Mouse (Mus musculus) forebrain, embryonic 13.5 days (tissue): ENCODE data around the gene Zfp991. TPM values are rescaled to one million over a fixed set of nuclear protein-coding genes. Genes with fewer than 3 reads are reported as not detected.
"Not testable (repeated sequence)": the region's sequence is repeated elsewhere in the genome, so short reads cannot be mapped to it uniquely, and the experiment has no call there.

Experiments
- ATAC-seq: fragments of 200-750 bp; cut with Nextera tagmentation; 2 replicates; pipeline ENCODE4 v1.8.0; 2017
- H3K27ac ChIP-seq: fragments of 300-500 bp; sonication (generic); 2 replicates; pipeline ENCODE4 v1.5.1; 2015; ENCODE audit warnings: inconsistent platforms, mild to moderate bottlenecking, moderate library complexity
- H3K27me3 ChIP-seq: fragments of 300-500 bp; sonication (generic); 2 replicates; pipeline ENCODE4 v1.6.1; 2015; ENCODE audit warnings: mild to moderate bottlenecking, inconsistent platforms
- H3K36me3 ChIP-seq: fragments of 300-500 bp; sonication (generic); 2 replicates; pipeline ENCODE4 v1.6.1; 2015; ENCODE audit warnings: mild to moderate bottlenecking, inconsistent platforms; ENCODE audit not compliant: poor library complexity, severe bottlenecking
- H3K4me1 ChIP-seq: fragments of 300-500 bp; sonication (generic); 2 replicates; pipeline ENCODE4 v1.6.1; 2015; ENCODE audit warnings: inconsistent platforms
- H3K4me2 ChIP-seq: fragments of 300-500 bp; sonication (generic); 2 replicates; pipeline ENCODE4 v1.6.1; 2015; ENCODE audit warnings: inconsistent platforms, mild to moderate bottlenecking, moderate library complexity
- H3K4me3 ChIP-seq: fragments of 300-500 bp; sonication (generic); 2 replicates; pipeline ENCODE4 v1.5.1; 2015; ENCODE audit warnings: mild to moderate bottlenecking, inconsistent platforms
- H3K9ac ChIP-seq: fragments of 300-500 bp; sonication (generic); 2 replicates; pipeline ENCODE4 v1.6.1; 2015; ENCODE audit warnings: mild to moderate bottlenecking, inconsistent platforms
- H3K9me3 ChIP-seq: fragments of 300-500 bp; sonication (generic); replicated peaks from 2 replicates; pipeline ENCODE4 v1.6.1; 2016; ENCODE audit warnings: inconsistent platforms
- WGBS: fragments of 180-500 bp; shearing (Covaris S2); methylation state at CpG from one replicate; pipeline ENCODE4 v1.1.7; 2015; 5-methylcytosine and 5-hydroxymethylcytosine counted together
- polyA plus RNA-seq: library from polyadenylated mRNA; unstranded; fragments of >200 nt; fragmentation: Nextera tagmentation; extraction: Ambion mirVana; gene quantifications from 2 replicates; pipeline ENCODE4 v1.2.1, GENCODE M21; 2015

The Zfp991 gene
- polyA plus RNA-seq: 3.8 and 4.3 TPM in 2 replicates

DNA sequence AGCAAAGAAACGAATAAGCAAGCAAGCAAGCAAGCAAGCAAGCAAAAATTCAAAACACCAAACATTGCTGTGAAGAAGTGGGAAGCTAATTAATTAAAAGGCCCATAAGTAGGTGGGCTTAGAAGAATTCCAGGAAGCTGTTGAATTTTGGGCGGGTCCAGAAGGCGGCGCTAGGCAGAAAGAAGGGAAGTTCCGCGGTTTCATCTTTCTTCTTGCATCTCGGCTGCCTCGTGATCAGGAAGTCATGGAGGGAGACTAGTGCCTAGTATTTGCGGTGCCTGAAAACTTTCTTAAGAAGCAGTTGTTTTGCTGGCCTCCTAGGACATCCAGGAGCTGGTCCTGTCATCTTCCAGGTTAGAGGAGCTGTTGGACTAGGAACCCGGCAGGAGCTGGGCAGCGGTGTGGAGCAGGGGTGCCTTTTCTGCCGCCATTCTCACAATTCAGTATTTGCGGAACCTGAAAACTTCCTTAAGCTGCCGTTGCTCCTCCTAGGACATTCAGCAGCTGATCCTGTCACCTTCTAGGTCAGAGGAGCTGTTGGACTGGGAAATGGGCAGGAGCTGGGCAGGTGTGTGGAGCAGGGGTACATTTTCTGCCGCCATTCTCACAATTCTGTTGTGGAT lies at the start of gene Zfp991:
TSS of gene Zfp991 (plus strand) at position 202 of the 623 bp plus-strand sequence.
- not testable (repeated sequence) for H3K27ac ChIP-seq, ATAC-seq, H3K9ac ChIP-seq, H3K36me3 ChIP-seq, H3K27me3 ChIP-seq, H3K4me1 ChIP-seq
- H3K4me2 ChIP-seq: peak within 1 kb of the TSS; percentile 25; the same call in 1 of the 2 replicates
- H3K9me3 ChIP-seq: peaks cover 10% of the 10 kb centered on the region; the same call in 1 of the 2 replicates
- WGBS: 34% methylated on average over 2 of the region's 15 CpGs
- H3K4me3 ChIP-seq: peak within 1 kb of the TSS; percentile 24

GRCm38 (mm10) chr4:147095641-147096040 lies 36.2 kb upstream of the Zfp991 start:
- H3K27ac ChIP-seq, H3K9me3 ChIP-seq, H3K4me2 ChIP-seq, ATAC-seq, H3K36me3 ChIP-seq, H3K4me1 ChIP-seq, H3K27me3 ChIP-seq, H3K4me3 ChIP-seq, H3K9ac ChIP-seq: not testable (repeated sequence)
- WGBS: 63% methylated on average over 2 of the region's 2 CpGs

- peak overlapping the region; percentile 49 for H3K4me3 ChIP-seq
- ATAC-seq: peak; percentile 93
- H3K36me3 ChIP-seq, H3K4me1 ChIP-seq, H3K27me3 ChIP-seq, H3K9me3 ChIP-seq, H3K27ac ChIP-seq: not testable (repeated sequence)
- WGBS: 1% methylated on average over 82 of the region's 109 CpGs
- peak overlapping the region; percentile 72 for H3K4me2 ChIP-seq
- H3K9ac ChIP-seq: peak overlapping the region; percentile 56
Observed at GRCm38 (mm10) chr4:147101666-147102626, 29.9 kb upstream of the Zfp991 start.

DNA sequence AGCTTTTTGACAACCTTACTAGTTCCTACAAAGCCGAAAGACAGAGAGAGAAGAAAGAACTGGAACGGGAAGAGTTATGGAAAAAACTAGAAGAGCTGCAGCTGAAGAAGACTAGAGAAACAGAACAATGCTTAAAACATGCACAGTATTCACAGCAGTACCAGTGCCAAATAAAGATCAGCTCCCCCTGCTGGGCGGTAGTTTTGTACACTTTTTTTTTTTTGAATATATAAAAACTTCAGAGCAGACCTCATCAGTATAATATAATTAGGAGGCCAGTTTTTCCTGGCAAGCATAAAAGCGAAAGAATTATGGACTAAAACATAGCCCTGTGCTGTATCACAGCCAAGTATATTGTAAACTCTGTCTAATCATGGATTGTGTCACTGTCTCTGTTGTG lies 28.0 kb upstream of the Zfp991 start:
- H3K9ac ChIP-seq, H3K36me3 ChIP-seq, H3K27me3 ChIP-seq, H3K4me2 ChIP-seq, H3K9me3 ChIP-seq, ATAC-seq, H3K4me1 ChIP-seq, H3K27ac ChIP-seq, H3K4me3 ChIP-seq: not testable (repeated sequence)
- 55% methylated on average over 4 of the region's 4 CpGs for WGBS

GRCm38 (mm10) chr4:147117839-147118238 lies 14.0 kb upstream of the Zfp991 start:
- H3K4me3 ChIP-seq, H3K4me2 ChIP-seq, H3K9me3 ChIP-seq, H3K27me3 ChIP-seq, H3K4me1 ChIP-seq, ATAC-seq, H3K36me3 ChIP-seq, H3K27ac ChIP-seq, H3K9ac ChIP-seq: not testable (repeated sequence)
- WGBS: 66% methylated on average over 2 of the region's 3 CpGs

- not testable (repeated sequence) for ATAC-seq, H3K27me3 ChIP-seq, H3K27ac ChIP-seq, H3K36me3 ChIP-seq, H3K4me1 ChIP-seq, H3K4me3 ChIP-seq, H3K9ac ChIP-seq, H3K4me2 ChIP-seq
- 73% methylated on average over 1 of the region's 1 CpGs for WGBS
- H3K9me3 ChIP-seq: peaks cover 27% of the 10 kb centered on the region
Observed at GRCm38 (mm10) chr4:147122286-147122685, 9.6 kb upstream of the Zfp991 start.

DNA sequence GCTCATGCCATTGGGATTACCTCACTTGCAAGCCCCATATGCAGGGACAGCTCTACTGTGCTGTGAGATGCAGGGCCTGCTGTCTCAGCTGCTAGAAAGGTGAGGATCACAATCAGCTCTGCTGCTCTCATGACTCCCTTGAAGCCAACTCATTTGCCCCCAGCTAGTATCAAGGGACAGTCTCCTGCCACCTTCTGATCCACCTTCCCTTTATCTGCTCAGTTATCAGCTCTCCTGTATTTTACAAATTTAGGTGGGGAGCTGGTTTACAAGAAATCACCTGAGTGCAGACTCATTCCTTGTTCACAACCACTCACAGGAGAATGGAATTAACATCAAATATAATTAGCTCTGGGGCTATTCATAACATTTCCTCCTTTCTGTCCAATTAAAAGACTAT lies 8.0 kb upstream of the Zfp991 start:
- ATAC-seq, H3K9ac ChIP-seq, H3K4me2 ChIP-seq, H3K4me1 ChIP-seq, H3K4me3 ChIP-seq, H3K27me3 ChIP-seq, H3K36me3 ChIP-seq, H3K27ac ChIP-seq: not testable (repeated sequence)
- H3K9me3 ChIP-seq: peaks cover 35% of the 10 kb centered on the region

- ATAC-seq: peak; percentile 99
- not testable (repeated sequence) for H3K36me3 ChIP-seq, H3K27ac ChIP-seq, H3K27me3 ChIP-seq, H3K4me1 ChIP-seq
- Histone ChIP-seq H3K4me3 (peak overlapping the region; percentile 52), H3K4me2 (peak overlapping the region; percentile 76), H3K9ac (peak overlapping the region; percentile 75), H3K9me3 (peaks cover 35% of the 10 kb centered on the region)
- 8% methylated on average over 47 of the region's 48 CpGs for WGBS
Observed at GRCm38 (mm10) chr4:147124400-147125306, 7.2 kb upstream of the Zfp991 start.

GRCm38 (mm10) chr4:147125326-147125725 lies 6.5 kb upstream of the Zfp991 start:
- 21% methylated on average over 4 of the region's 4 CpGs for WGBS
- H3K4me1 ChIP-seq, ATAC-seq, H3K27me3 ChIP-seq, H3K36me3 ChIP-seq, H3K27ac ChIP-seq: not testable (repeated sequence)
- Histone ChIP-seq H3K9ac (peak overlapping the region; percentile 75), H3K4me2 (peak overlapping the region; percentile 76), H3K9me3 (peaks cover 35% of the 10 kb centered on the region), H3K4me3 (peak overlapping the region; percentile 52)

DNA sequence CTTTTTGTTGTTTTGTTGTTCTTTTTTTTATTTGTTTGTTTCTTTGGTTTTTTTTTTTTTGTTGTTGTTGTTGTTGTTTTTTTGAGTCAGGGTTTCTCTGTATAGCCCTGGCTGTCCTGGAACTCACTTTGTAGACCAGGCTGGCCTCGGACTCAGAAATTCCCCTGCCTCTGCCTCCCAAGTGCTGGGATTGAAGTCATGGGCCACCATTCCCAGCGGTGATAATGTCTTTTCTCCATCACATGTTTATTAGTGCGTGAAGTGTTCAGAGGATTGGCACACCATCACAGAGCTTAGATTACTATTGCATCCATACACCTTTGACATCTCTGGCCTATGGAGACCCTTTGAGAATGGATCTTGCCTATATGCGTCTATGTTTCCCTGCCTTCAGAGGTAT lies 6.0 kb upstream of the Zfp991 start:
- not testable (repeated sequence) for H3K4me2 ChIP-seq, ATAC-seq, H3K27me3 ChIP-seq, H3K4me1 ChIP-seq, H3K36me3 ChIP-seq, H3K4me3 ChIP-seq, H3K9ac ChIP-seq, H3K27ac ChIP-seq
- peaks cover 35% of the 10 kb centered on the region for H3K9me3 ChIP-seq
- 89% methylated on average over 4 of the region's 4 CpGs for WGBS

- H3K4me3 ChIP-seq, H3K27me3 ChIP-seq, ATAC-seq, H3K4me2 ChIP-seq, H3K4me1 ChIP-seq, H3K9ac ChIP-seq, H3K36me3 ChIP-seq, H3K27ac ChIP-seq: not testable (repeated sequence)
- WGBS: 74% methylated on average over 2 of the region's 2 CpGs
- peaks cover 35% of the 10 kb centered on the region for H3K9me3 ChIP-seq
Observed at GRCm38 (mm10) chr4:147126435-147126834, 5.4 kb upstream of the Zfp991 start.

DNA sequence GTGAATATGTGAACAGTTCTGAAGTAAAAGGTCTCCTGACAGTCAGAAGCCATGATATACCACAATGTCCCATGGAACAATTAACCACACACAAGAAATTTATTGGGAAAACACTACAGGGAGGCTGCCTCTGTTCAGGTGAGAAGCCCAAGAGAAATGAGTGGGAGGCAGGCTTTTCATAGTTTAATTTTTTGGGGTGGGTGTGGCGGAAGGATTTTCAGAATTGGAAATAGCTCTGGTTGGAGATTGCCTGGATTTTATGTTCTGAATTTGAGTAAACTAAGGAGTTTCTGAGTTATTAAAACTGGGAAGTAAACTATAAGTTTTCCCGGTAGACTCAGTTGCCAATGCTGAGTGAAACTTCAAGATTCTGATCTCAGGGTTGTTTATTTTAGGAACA lies 4.7 kb upstream of the Zfp991 start:
- not testable (repeated sequence) for H3K4me1 ChIP-seq, H3K9ac ChIP-seq, H3K4me3 ChIP-seq, H3K4me2 ChIP-seq, H3K27me3 ChIP-seq, H3K27ac ChIP-seq, H3K36me3 ChIP-seq, ATAC-seq
- 84% methylated on average over 2 of the region's 2 CpGs for WGBS
- peaks cover 33% of the 10 kb centered on the region for H3K9me3 ChIP-seq
